Mouse (Mus musculus): ENCODE measurements around the gene Rnf182.

Rnf182 gene

DNA sequence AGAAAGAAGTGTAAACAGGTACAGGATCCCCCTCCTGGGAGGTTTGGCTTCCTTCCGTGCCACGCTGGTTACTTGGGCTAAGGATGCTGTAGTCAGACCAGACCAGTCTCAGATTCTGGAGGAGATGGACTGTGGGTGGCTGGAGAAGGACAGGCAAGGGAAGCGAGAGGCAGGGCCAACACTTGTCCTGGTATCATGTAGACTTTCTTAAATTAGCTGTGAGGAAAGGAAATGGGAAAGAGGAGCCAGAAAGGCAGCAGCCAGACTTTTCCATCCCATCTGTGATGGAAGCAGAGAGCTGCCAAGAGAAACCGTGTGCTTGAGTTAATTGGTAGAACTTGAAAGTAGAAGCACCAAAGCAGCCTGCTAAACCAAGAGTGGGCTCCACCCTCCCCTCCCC is 90.9 kb downstream of the Rnf182 start:
- TF ChIP-seq POU5F1 (IDR thresholded peaks at IDR 0.05; ENCODE audit: borderline replicate concordance, low read length) (no peak), CTCF (conservative IDR thresholded peaks at IDR 0.05; ENCODE audit: low read length) (no peak), NANOG (IDR thresholded peaks at IDR 0.05; ENCODE audit: borderline replicate concordance, low read length) (no peak)
- H3K9me3 ChIP-seq (ENCODE audit: low read length), result no peaks in the 10 kb centered on the region
- H3K4me1 ChIP-seq (replicated peaks; ENCODE audit: low read depth, low read length), result 0 out of 2 replicates have a peak, but pooled peaks cover 3% of the 10 kb centered on the region
- no peak overlapping the region for H3K4me3 ChIP-seq (replicated peaks; ENCODE audit: low read length)
- no peaks in the 10 kb centered on the region for H3K36me3 ChIP-seq (ENCODE audit: insufficient read depth, low read length)
- H3K27me3 ChIP-seq (ENCODE audit: insufficient read depth, low read length), result peaks cover 8% of the 10 kb centered on the region; the same call in 1 of the 2 replicates

DNA sequence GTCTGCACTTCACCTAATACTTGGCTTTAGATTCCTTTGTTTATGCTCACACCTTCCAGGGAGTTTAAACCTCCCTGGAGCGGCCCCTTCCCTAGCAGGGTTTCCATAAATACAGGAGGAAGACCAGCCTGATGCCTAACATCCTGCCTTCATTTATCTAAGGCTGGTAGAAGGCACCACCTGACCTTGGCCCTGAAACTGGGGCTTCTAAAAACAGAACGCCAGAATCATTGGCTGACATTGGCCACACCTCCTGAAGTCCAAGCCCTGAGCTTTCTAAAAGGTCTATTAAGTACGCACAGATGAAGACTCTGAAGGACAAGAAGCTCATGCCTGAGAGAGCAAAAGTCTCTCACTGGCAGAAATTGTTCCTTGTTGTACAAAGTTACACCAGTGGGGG is 94.0 kb downstream of the Rnf182 start:
- Histone ChIP-seq H3K4me3 (replicated peaks; ENCODE audit: low read length) (no peak overlapping the region), H3K27me3 (ENCODE audit: insufficient read depth, low read length) (peaks cover 9% of the 10 kb centered on the region; the same call in 1 of the 2 replicates), H3K4me1 (replicated peaks; ENCODE audit: low read depth, low read length) (0 out of 2 replicates have a peak, but pooled peaks cover 3% of the 10 kb centered on the region), H3K36me3 (ENCODE audit: insufficient read depth, low read length) (no peaks in the 10 kb centered on the region), H3K9me3 (ENCODE audit: low read length) (no peaks in the 10 kb centered on the region)
- TF ChIP-seq NANOG (IDR thresholded peaks at IDR 0.05; ENCODE audit: borderline replicate concordance, low read length) (no peak), CTCF (conservative IDR thresholded peaks at IDR 0.05; ENCODE audit: low read length) (no peak), POU5F1 (IDR thresholded peaks at IDR 0.05; ENCODE audit: borderline replicate concordance, low read length) (no peak)

DNA sequence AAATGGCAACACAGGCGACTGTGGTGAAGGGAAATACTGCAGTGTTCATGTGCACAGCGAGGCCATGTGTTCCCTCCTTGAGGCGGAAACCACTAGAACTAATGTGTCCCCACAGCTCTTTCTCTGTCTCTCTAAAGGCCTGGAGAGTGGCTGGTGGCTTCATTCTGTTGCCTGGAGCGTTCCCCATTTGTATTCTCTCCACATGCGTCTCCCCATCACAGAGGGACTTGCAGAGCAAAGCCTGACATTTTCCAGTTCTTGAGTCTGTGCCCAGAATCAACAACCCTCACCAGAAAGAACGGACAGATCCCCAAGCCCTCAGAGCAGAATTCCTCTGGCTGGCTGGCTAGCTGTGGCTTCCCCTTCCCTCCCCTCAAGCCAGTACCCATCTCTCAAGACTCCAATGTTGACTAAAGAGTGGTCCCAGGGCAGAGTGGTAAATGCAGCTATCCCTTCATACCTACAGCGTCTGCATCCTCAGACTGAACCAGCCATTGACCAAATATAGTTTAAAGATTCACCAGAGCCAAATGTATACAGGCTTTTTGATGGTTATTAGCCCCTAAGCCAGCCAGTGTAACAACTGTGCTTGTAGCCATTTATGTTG is 96.3 kb downstream of the Rnf182 start:
- H3K36me3 ChIP-seq (ENCODE audit: insufficient read depth, low read length), result no peaks in the 10 kb centered on the region
- no peak overlapping the region for H3K4me3 ChIP-seq (replicated peaks; ENCODE audit: low read length)
- TF ChIP-seq POU5F1 (IDR thresholded peaks at IDR 0.05; ENCODE audit: borderline replicate concordance, low read length) (no peak), NANOG (IDR thresholded peaks at IDR 0.05; ENCODE audit: borderline replicate concordance, low read length) (no peak), CTCF (conservative IDR thresholded peaks at IDR 0.05; ENCODE audit: low read length) (no peak)
- peaks cover 17% of the 10 kb centered on the region; the same call in 1 of the 2 replicates for H3K27me3 ChIP-seq (ENCODE audit: insufficient read depth, low read length)
- no peaks in the 10 kb centered on the region for H3K9me3 ChIP-seq (ENCODE audit: low read length)
- H3K4me1 ChIP-seq (replicated peaks; ENCODE audit: low read depth, low read length), result peaks cover 12% of the 10 kb centered on the region

DNA sequence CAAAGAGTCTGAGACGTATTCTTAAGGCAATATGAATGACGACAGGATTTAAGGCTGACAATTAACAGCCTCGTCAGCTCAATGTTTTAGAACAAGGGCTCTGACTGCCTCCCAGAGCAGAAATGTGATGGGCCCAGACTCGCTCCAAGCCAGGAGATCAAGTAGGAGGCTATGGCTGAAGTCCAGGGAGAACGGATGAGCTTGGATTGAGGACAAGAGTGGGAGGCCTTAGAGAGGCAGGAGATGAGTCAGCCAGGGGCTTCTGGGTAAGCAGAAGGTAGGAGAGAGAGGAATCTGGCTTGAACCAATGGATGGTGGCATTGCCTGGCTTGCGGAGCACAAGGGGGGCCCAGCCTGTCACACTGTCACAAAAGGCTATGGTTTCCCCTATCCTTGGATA is 99.2 kb downstream of the Rnf182 start:
- H3K4me3 ChIP-seq (replicated peaks; ENCODE audit: low read length), result no peak overlapping the region

DNA sequence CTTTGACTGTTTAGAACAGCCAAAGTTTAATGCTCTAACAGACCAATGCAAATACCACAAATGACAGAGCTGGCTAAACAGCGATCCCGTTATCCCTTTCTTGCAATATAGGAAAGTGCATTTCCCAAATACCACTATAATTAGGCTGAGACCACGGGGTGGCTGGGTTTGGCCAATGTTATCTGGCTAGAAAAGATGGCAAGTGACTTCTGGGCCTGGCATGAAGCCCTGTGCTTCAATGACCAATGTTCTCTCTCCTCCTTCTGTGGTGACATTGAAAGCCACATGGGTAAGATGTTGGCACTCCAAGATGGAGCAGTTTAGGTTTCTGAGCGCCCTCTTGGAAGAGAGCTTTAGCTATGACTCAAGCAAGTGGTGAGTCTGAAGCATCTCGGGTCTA is 100.0 kb downstream of the Rnf182 start:
- Histone ChIP-seq H3K4me1 (replicated peaks; ENCODE audit: low read depth, low read length) (peaks cover 15% of the 10 kb centered on the region), H3K4me3 (replicated peaks; ENCODE audit: low read length) (no peak overlapping the region), H3K9me3 (ENCODE audit: low read length) (no peaks in the 10 kb centered on the region), H3K27me3 (ENCODE audit: insufficient read depth, low read length) (peaks cover 17% of the 10 kb centered on the region; the same call in 1 of the 2 replicates), H3K36me3 (ENCODE audit: insufficient read depth, low read length) (no peaks in the 10 kb centered on the region)
- TF ChIP-seq CTCF (conservative IDR thresholded peaks at IDR 0.05; ENCODE audit: low read length) (no peak), NANOG (IDR thresholded peaks at IDR 0.05; ENCODE audit: borderline replicate concordance, low read length) (no peak), POU5F1 (IDR thresholded peaks at IDR 0.05; ENCODE audit: borderline replicate concordance, low read length) (no peak)

More for the DNA sequence above, 99.2 kb downstream of the Rnf182 start:
- Histone ChIP-seq H3K36me3 (ENCODE audit: insufficient read depth, low read length) (no peaks in the 10 kb centered on the region), H3K27me3 (ENCODE audit: insufficient read depth, low read length) (peaks cover 17% of the 10 kb centered on the region; the same call in 1 of the 2 replicates), H3K4me1 (replicated peaks; ENCODE audit: low read depth, low read length) (peaks cover 15% of the 10 kb centered on the region), H3K9me3 (ENCODE audit: low read length) (no peaks in the 10 kb centered on the region)
- TF ChIP-seq POU5F1 (IDR thresholded peaks at IDR 0.05; ENCODE audit: borderline replicate concordance, low read length) (no peak), NANOG (IDR thresholded peaks at IDR 0.05; ENCODE audit: borderline replicate concordance, low read length) (no peak), CTCF (conservative IDR thresholded peaks at IDR 0.05; ENCODE audit: low read length) (no peak)

DNA sequence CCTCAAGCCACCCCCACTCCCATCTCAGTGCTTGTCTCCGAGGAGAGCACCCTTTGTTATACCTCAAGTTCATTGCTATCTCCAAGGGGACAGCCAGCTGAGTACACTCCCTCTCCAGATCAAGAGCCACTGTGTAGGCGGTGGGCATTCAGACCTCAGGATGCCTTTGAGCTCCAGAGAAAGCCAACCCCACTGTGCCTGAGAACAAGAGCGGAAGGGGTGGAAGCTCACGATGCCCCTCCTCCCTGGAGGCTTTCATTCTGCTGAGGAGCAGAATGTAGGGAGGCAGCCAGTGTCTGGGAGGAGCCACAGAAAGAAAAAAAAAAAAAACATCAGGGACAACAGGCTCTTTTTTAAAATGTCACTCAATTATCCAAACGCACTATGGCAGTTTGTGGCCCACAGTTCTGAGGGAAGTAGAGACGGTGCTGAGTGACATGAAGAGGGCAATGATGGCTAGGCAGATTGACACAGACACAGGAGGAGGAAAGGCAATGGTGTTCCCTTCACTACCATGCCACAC is 101.1 kb downstream of the Rnf182 start:
- Histone ChIP-seq H3K9me3 (ENCODE audit: low read length) (no peaks in the 10 kb centered on the region), H3K4me1 (replicated peaks; ENCODE audit: low read depth, low read length) (peaks cover 15% of the 10 kb centered on the region), H3K36me3 (ENCODE audit: insufficient read depth, low read length) (no peaks in the 10 kb centered on the region), H3K27me3 (ENCODE audit: insufficient read depth, low read length) (peaks cover 13% of the 10 kb centered on the region; the same call in 1 of the 2 replicates), H3K4me3 (replicated peaks; ENCODE audit: low read length) (no peak overlapping the region)
- no peak for TF ChIP-seq CTCF (conservative IDR thresholded peaks at IDR 0.05; ENCODE audit: low read length)
- no peak for TF ChIP-seq POU5F1 (IDR thresholded peaks at IDR 0.05; ENCODE audit: borderline replicate concordance, low read length)
- no peak for TF ChIP-seq NANOG (IDR thresholded peaks at IDR 0.05; ENCODE audit: borderline replicate concordance, low read length)

DNA sequence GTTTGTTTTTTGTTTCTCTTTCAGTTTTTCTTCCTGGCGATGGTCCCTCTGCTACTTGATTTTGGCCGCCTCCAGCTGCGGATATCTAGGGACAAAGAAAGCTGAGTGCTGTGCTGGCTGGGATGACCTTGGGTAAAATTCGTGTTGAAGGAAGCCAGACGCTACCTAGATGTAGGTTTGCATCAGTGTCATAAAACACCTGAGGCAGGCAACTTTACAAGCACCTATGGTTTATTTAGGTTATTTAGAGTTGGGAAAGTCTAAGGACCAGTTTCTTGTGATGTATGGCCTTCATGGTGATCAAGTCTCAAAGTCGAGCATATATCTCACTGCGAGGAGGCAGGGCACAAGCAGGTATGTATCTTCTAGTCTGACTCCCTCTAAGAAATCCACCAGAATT is 102.7 kb downstream of the Rnf182 start:
- Histone ChIP-seq H3K27me3 (ENCODE audit: insufficient read depth, low read length) (peaks cover 10% of the 10 kb centered on the region; the same call in 1 of the 2 replicates), H3K4me1 (replicated peaks; ENCODE audit: low read depth, low read length) (peaks cover 16% of the 10 kb centered on the region), H3K36me3 (ENCODE audit: insufficient read depth, low read length) (no peaks in the 10 kb centered on the region), H3K4me3 (replicated peaks; ENCODE audit: low read length) (no peak overlapping the region), H3K9me3 (ENCODE audit: low read length) (no peaks in the 10 kb centered on the region)
- TF ChIP-seq CTCF (conservative IDR thresholded peaks at IDR 0.05; ENCODE audit: low read length) (no peak), POU5F1 (IDR thresholded peaks at IDR 0.05; ENCODE audit: borderline replicate concordance, low read length) (no peak), NANOG (IDR thresholded peaks at IDR 0.05; ENCODE audit: borderline replicate concordance, low read length) (no peak)

DNA sequence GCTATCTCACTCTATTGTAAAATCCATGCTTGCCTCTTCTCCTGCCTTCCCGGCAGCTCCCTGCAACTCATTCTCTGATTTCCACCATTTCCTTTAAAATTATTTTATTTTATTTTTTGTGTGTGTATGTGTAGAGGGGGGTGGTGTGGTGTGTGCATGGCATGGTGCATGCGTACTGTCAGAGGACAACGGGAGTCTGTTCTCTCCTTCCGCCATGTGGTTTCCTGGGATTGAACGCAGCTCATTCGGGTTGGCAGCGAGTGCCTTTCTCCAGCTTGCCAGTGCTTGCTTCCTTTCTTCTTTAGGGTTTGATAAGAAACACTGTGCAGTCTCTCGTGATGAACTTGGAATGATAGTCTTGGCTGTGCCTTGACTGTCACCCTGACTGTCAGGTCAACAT is 105.0 kb downstream of the Rnf182 start:
- 0 out of 2 replicates have a peak, but pooled peaks cover 2% of the 10 kb centered on the region for H3K27me3 ChIP-seq (ENCODE audit: insufficient read depth, low read length)
- H3K4me3 ChIP-seq (replicated peaks; ENCODE audit: low read length), result no peak overlapping the region
- no peaks in the 10 kb centered on the region for H3K9me3 ChIP-seq (ENCODE audit: low read length)
- TF ChIP-seq CTCF (conservative IDR thresholded peaks at IDR 0.05; ENCODE audit: low read length), result no peak
- TF ChIP-seq POU5F1 (IDR thresholded peaks at IDR 0.05; ENCODE audit: borderline replicate concordance, low read length), result no peak
- TF ChIP-seq NANOG (IDR thresholded peaks at IDR 0.05; ENCODE audit: borderline replicate concordance, low read length), result no peak
- H3K36me3 ChIP-seq (ENCODE audit: insufficient read depth, low read length), result no peaks in the 10 kb centered on the region
- peaks cover 17% of the 10 kb centered on the region for H3K4me1 ChIP-seq (replicated peaks; ENCODE audit: low read depth, low read length)

Measured in E14TG2a.4 (cell line).